Mouse (Mus musculus): ENCODE measurements around the gene 3300002I08Rik. TPM values are rescaled to one million over a fixed set of nuclear protein-coding genes. Genes with fewer than 3 reads are reported as not detected.

3300002I08Rik gene
- polyA plus RNA-seq, 1 experiment from 2014 or later: 6.7 TPM

DNA sequence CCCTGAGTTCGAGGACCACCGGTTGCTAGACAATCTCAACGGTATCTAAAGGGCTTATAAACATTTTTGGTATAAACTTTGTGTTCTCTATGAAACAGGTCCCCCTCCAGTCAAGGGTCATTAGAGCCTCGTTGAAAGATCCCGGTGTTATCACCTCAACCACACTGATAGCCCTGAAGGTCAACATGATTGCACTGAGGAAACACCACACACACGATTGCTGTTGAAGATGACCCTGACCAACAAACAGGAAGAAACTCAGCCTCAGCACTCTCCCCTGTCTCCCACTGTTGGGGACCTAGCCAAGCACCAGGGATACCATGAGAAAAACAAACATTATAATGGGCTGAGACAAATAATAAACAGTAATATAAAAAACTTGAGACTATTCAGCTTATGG, 68.9 kb downstream of the 3300002I08Rik start:
- Histone ChIP-seq H3K27me3 (ENCODE audit: insufficient read depth, poor library complexity, severe bottlenecking) (no peaks in the 10 kb centered on the region), H3K9me3 (no peaks in the 10 kb centered on the region), H3K4me1 (no peaks in the 10 kb centered on the region), H3K36me3 (no peaks in the 10 kb centered on the region), H3K4me3 (no peak overlapping the region), H3K27ac (no peak overlapping the region)
- WGBS: 65% methylated on average over 6 of the region's 6 CpGs
- DNase-seq (ENCODE audit: low spot score): no peak

Other genes with a start within 250 kb of the 3300002I08Rik start
- 4.3 and 5.7 TPM in 2 replicates for gene Zfp120, start 226.1 kb downstream of the 3300002I08Rik start, polyA plus RNA-seq (2016; fragmentation: Nextera tagmentation; extraction: Ambion mirVana)
- gene Gm10770, start 183.1 kb downstream of the 3300002I08Rik start, polyA plus RNA-seq (2016; fragmentation: Nextera tagmentation; extraction: Ambion mirVana): not detected in 2 replicates
- gene Gm14139, start 181.0 kb downstream of the 3300002I08Rik start, polyA plus RNA-seq (2016; fragmentation: Nextera tagmentation; extraction: Ambion mirVana): 0.16 TPM in 1 of 2 replicates, not detected in the other
- gene Zfp937, start 144.7 kb downstream of the 3300002I08Rik start, polyA plus RNA-seq (2016; fragmentation: Nextera tagmentation; extraction: Ambion mirVana): 5.6 and 7.0 TPM in 2 replicates
- 4.0 and 4.8 TPM in 2 replicates for gene Gm21994, start 107.2 kb downstream of the 3300002I08Rik start, polyA plus RNA-seq (2016; fragmentation: Nextera tagmentation; extraction: Ambion mirVana)
- not detected in 2 replicates for gene Gm14124, start 105.2 kb downstream of the 3300002I08Rik start, polyA plus RNA-seq (2016; fragmentation: Nextera tagmentation; extraction: Ambion mirVana)
- 1.9 and 2.7 TPM in 2 replicates for gene Gm10130, start 39.1 kb downstream of the 3300002I08Rik start, polyA plus RNA-seq (2016; fragmentation: Nextera tagmentation; extraction: Ambion mirVana)
- 5.4 and 8.2 TPM in 2 replicates for gene Zfp442, start 88.7 kb upstream of the 3300002I08Rik start, polyA plus RNA-seq (2016; fragmentation: Nextera tagmentation; extraction: Ambion mirVana)
- 0.26 and 0.29 TPM in 2 replicates for gene Zfp345, start 122.3 kb upstream of the 3300002I08Rik start, polyA plus RNA-seq (2016; fragmentation: Nextera tagmentation; extraction: Ambion mirVana)
- 0.15 and 0.58 TPM in 2 replicates for gene Cst7, start 207.7 kb upstream of the 3300002I08Rik start, polyA plus RNA-seq (2016; fragmentation: Nextera tagmentation; extraction: Ambion mirVana)
- 32.8 and 34.2 TPM in 2 replicates for gene Apmap, start 245.8 kb upstream of the 3300002I08Rik start, polyA plus RNA-seq (2016; fragmentation: Nextera tagmentation; extraction: Ambion mirVana)